Mouse (Mus musculus) intestine, embryonic 16.5 days (tissue): Measurements from ENCODE around the gene Speer4b. TPM values are rescaled to one million over a fixed set of nuclear protein-coding genes. Genes with fewer than 3 reads are reported as not detected.
"Not testable (repeated sequence)": the region's sequence is repeated elsewhere in the genome, so short reads cannot be mapped to it uniquely, and the experiment has no call there.

ENCODE experiments used
- ATAC-seq: fragments of 200-750 bp; cut with Nextera tagmentation; 2 replicates; pipeline ENCODE4 v1.8.0; 2017; ENCODE audit warnings: moderate TSS enrichment, moderate library complexity
- H3K27ac ChIP-seq: fragments of 300-500 bp; sonication (generic); 2 replicates; pipeline ENCODE4 v1.5.1; 2014; ENCODE audit warnings: mild to moderate bottlenecking, low read length
- H3K27me3 ChIP-seq: fragments of 300-500 bp; sonication (generic); replicated peaks from 2 replicates; pipeline ENCODE4 v1.6.1; 2014; ENCODE audit warnings: low read length, control low read depth, mixed read lengths; ENCODE audit not compliant: control insufficient read depth, insufficient read depth
- H3K36me3 ChIP-seq: fragments of 300-500 bp; sonication (generic); 2 replicates; pipeline ENCODE4 v1.6.1; 2014; ENCODE audit warnings: low read length, control low read depth; ENCODE audit not compliant: control insufficient read depth, insufficient read depth
- H3K4me1 ChIP-seq: fragments of 300-500 bp; sonication (generic); 2 replicates; pipeline ENCODE4 v1.6.1; 2014; ENCODE audit warnings: low read length, control low read depth, mixed read lengths; ENCODE audit not compliant: control insufficient read depth, insufficient read depth
- H3K4me2 ChIP-seq: fragments of 300-500 bp; sonication (generic); 2 replicates; pipeline ENCODE4 v1.6.1; 2014; ENCODE audit warnings: low read depth, low read length, control low read depth
- H3K4me3 ChIP-seq: fragments of 300-500 bp; sonication (generic); 2 replicates; pipeline ENCODE4 v1.5.1; 2014; ENCODE audit warnings: mild to moderate bottlenecking, low read length
- H3K9ac ChIP-seq: fragments of 300-500 bp; sonication (generic); 2 replicates; pipeline ENCODE4 v1.6.1; 2014; ENCODE audit warnings: low read depth, low read length
- H3K9me3 ChIP-seq: fragments of 300-500 bp; sonication (generic); 2 replicates; pipeline ENCODE4 v1.6.1; 2016; ENCODE audit warnings: low read length, control low read depth; ENCODE audit not compliant: control insufficient read depth
- WGBS: fragments of 180-500 bp; shearing (Covaris S2); extraction: QIAGEN DNeasy Blood & Tissue Kit; methylation state at CpG from one replicate; pipeline ENCODE4 v1.1.7; 2014; 5-methylcytosine and 5-hydroxymethylcytosine counted together
- polyA plus RNA-seq: library from polyadenylated mRNA; unstranded; fragments of >200 nt; fragmentation: Nextera tagmentation; extraction: Ambion mirVana; gene quantifications from 2 replicates; pipeline ENCODE4 v1.2.1, GENCODE M21; 2015

Gene Speer4b
- not detected in 2 replicates for polyA plus RNA-seq

GRCm38 (mm10) chr5:27501338-27501737, at the start of gene Speer4b:
Gene Speer4b, minus strand, starts transcription at chr5:27501438.
- H3K9ac ChIP-seq, ATAC-seq, H3K9me3 ChIP-seq, H3K4me1 ChIP-seq, H3K4me2 ChIP-seq, H3K4me3 ChIP-seq, H3K27me3 ChIP-seq, H3K36me3 ChIP-seq, H3K27ac ChIP-seq: not testable (repeated sequence)
- 70% methylated on average over 1 of the region's 1 CpGs for WGBS

GRCm38 (mm10) chr5:27549291-27549690, 48.1 kb upstream of the Speer4b start:
- no peak overlapping the region for H3K9ac ChIP-seq
- no peak overlapping the region for H3K4me3 ChIP-seq
- no peaks in the 10 kb centered on the region for H3K9me3 ChIP-seq
- no peak overlapping the region for H3K27ac ChIP-seq
- H3K27me3 ChIP-seq = no peaks in the 10 kb centered on the region
- no peaks in the 10 kb centered on the region for H3K4me1 ChIP-seq
- ATAC-seq = no peak
- H3K36me3 ChIP-seq = no peaks in the 10 kb centered on the region
- 83% methylated on average over 4 of the region's 4 CpGs for WGBS
- no peak overlapping the region for H3K4me2 ChIP-seq

GRCm38 (mm10) chr5:27544816-27545270, 43.6 kb upstream of the Speer4b start:
- Histone ChIP-seq H3K36me3 (no peaks in the 10 kb centered on the region), H3K27ac (no peak overlapping the region), H3K9me3 (no peaks in the 10 kb centered on the region), H3K4me2 (no peak overlapping the region), H3K9ac (no peak overlapping the region), H3K4me3 (no peak overlapping the region), H3K27me3 (no peaks in the 10 kb centered on the region), H3K4me1 (no peaks in the 10 kb centered on the region)
- ATAC-seq = 0 out of 2 replicates have a peak, but pooled peaks have one; percentile 38
- WGBS = 9% methylated on average over 2 of the region's 2 CpGs

- no peaks in the 10 kb centered on the region for H3K9me3 ChIP-seq
- ATAC-seq = no peak
- H3K4me3 ChIP-seq = no peak overlapping the region
- no peak overlapping the region for H3K4me2 ChIP-seq
- H3K36me3 ChIP-seq = no peaks in the 10 kb centered on the region
- H3K27me3 ChIP-seq = no peaks in the 10 kb centered on the region
- 79% methylated on average over 1 of the region's 1 CpGs for WGBS
- H3K4me1 ChIP-seq = no peaks in the 10 kb centered on the region
- H3K9ac ChIP-seq = no peak overlapping the region
- no peak overlapping the region for H3K27ac ChIP-seq
These were observed 25.7 kb upstream of the Speer4b start for GRCm38 (mm10) chr5:27526906-27527305.

GRCm38 (mm10) chr5:27518716-27519115, 17.5 kb upstream of the Speer4b start:
- Histone ChIP-seq H3K4me3 (no peak overlapping the region), H3K4me2 (no peak overlapping the region), H3K9ac (no peak overlapping the region), H3K9me3 (no peaks in the 10 kb centered on the region), H3K27ac (no peak overlapping the region), H3K27me3 (no peaks in the 10 kb centered on the region), H3K4me1 (no peaks in the 10 kb centered on the region), H3K36me3 (no peaks in the 10 kb centered on the region)
- no peak for ATAC-seq

GRCm38 (mm10) chr5:27490942-27491341, 10.3 kb downstream of the Speer4b start:
- H3K4me1 ChIP-seq = no peaks in the 10 kb centered on the region
- no peak for ATAC-seq
- no peak overlapping the region for H3K9ac ChIP-seq
- H3K27me3 ChIP-seq = no peaks in the 10 kb centered on the region
- H3K9me3 ChIP-seq = no peaks in the 10 kb centered on the region
- H3K4me3 ChIP-seq = no peak overlapping the region
- H3K4me2 ChIP-seq = no peak overlapping the region
- H3K27ac ChIP-seq = no peak overlapping the region
- WGBS = 74% methylated on average over 4 of the region's 4 CpGs
- no peaks in the 10 kb centered on the region for H3K36me3 ChIP-seq

GRCm38 (mm10) chr5:27486138-27486537, 15.1 kb downstream of the Speer4b start:
- H3K27me3 ChIP-seq = no peaks in the 10 kb centered on the region
- H3K9me3 ChIP-seq = no peaks in the 10 kb centered on the region
- no peak overlapping the region for H3K27ac ChIP-seq
- no peak overlapping the region for H3K4me3 ChIP-seq
- H3K36me3 ChIP-seq = no peaks in the 10 kb centered on the region
- no peak overlapping the region for H3K4me2 ChIP-seq
- no peak for ATAC-seq
- H3K9ac ChIP-seq = no peak overlapping the region
- no peaks in the 10 kb centered on the region for H3K4me1 ChIP-seq
- WGBS = 41% methylated on average over 1 of the region's 1 CpGs

- 83% methylated on average over 2 of the region's 2 CpGs for WGBS
- H3K36me3 ChIP-seq = no peaks in the 10 kb centered on the region
These were observed 19.5 kb downstream of the Speer4b start for GRCm38 (mm10) chr5:27481706-27482105.

GRCm38 (mm10) chr5:27474964-27475465, 26.2 kb downstream of the Speer4b start:
- ATAC-seq = no peak
- no peaks in the 10 kb centered on the region for H3K4me1 ChIP-seq
- H3K27ac ChIP-seq = no peak overlapping the region
- H3K4me3 ChIP-seq = no peak overlapping the region
- H3K9me3 ChIP-seq = no peaks in the 10 kb centered on the region
- WGBS = 69% methylated on average over 4 of the region's 4 CpGs
- H3K36me3 ChIP-seq = no peaks in the 10 kb centered on the region
- no peak overlapping the region for H3K9ac ChIP-seq
- no peaks in the 10 kb centered on the region for H3K27me3 ChIP-seq
- no peak overlapping the region for H3K4me2 ChIP-seq

More at GRCm38 (mm10) chr5:27481706-27482105, 19.5 kb downstream of the Speer4b start:
- Histone ChIP-seq H3K9me3 (no peaks in the 10 kb centered on the region), H3K9ac (no peak overlapping the region), H3K4me2 (no peak overlapping the region), H3K4me1 (no peaks in the 10 kb centered on the region), H3K27ac (no peak overlapping the region), H3K27me3 (no peaks in the 10 kb centered on the region), H3K4me3 (no peak overlapping the region)
- ATAC-seq = no peak

GRCm38 (mm10) chr5:27457686-27458085, 43.6 kb downstream of the Speer4b start:
- Histone ChIP-seq H3K4me3 (no peak overlapping the region), H3K27ac (no peak overlapping the region), H3K36me3 (no peaks in the 10 kb centered on the region), H3K9me3 (no peaks in the 10 kb centered on the region), H3K4me2 (no peak overlapping the region), H3K27me3 (no peaks in the 10 kb centered on the region), H3K9ac (no peak overlapping the region), H3K4me1 (no peaks in the 10 kb centered on the region)
- WGBS = 48% methylated on average over 1 of the region's 1 CpGs
- no peak for ATAC-seq
